Mouse (Mus musculus): ENCODE measurements around the gene Zfp991.
"Not testable (repeated sequence)": the region's sequence is repeated elsewhere in the genome, so short reads cannot be mapped to it uniquely, and the experiment has no call there.

The Zfp991 gene

DNA sequence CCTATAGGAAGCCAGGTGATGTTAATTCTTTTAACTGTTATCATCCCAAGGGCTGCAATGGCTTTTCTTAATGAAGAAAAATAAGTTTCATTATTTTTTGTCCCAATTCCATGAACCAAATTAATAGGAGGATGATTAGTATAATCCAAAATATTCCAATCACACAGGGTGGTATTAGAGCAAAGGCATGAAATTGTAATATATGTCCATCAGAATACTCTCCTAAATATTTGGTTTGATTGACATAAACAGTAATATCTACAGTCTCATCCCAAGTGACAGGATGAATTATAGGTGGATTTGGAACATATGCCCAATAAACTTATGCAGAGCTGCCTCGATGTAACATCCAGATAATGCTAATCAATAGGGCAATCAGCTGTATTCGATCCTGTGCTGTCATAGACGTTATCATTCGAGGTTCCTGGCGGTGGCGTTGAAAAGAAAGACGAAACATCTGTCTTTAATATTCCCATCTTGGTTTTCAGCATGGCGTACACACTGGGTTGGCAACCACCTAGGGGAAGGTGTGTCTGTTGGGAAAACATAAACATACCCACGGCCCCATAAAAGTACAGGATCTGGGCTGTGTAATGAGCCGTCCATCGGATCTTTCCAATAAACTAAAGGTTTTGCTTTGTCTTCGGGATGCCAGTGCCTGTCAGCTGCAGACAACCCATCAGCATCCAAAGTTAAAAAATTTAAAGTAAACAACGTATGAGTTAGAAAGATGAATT, 50.3 kb downstream of the Zfp991 start:
- DNase-seq (ENCODE audit: low read depth, low spot score), result not testable (repeated sequence)

DNA sequence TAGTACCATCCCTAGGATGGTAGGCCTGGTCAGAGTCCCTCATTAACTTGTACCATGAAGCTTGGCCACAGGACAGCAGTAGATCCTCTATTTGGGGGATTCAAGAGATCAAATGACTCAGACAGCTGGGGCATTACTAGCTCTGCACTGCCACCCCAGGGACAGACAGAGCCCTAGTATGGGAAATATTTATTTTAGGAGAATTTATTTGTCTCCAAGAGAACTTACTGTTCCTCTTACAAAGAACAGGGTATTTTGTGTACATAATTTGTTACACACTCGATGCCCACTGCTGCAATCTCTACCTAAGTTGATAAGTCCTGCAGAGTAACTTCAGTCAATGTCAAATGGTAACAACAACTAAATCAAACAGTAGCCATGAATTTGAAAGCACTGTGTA, 55.0 kb downstream of the Zfp991 start:
- not testable (repeated sequence) for DNase-seq (ENCODE audit: low read depth, low spot score)

GRCm38 (mm10) chr4:147187283-147187965, 55.6 kb downstream of the Zfp991 start:
- not testable (repeated sequence) for DNase-seq (ENCODE audit: low read depth, low spot score)

DNA sequence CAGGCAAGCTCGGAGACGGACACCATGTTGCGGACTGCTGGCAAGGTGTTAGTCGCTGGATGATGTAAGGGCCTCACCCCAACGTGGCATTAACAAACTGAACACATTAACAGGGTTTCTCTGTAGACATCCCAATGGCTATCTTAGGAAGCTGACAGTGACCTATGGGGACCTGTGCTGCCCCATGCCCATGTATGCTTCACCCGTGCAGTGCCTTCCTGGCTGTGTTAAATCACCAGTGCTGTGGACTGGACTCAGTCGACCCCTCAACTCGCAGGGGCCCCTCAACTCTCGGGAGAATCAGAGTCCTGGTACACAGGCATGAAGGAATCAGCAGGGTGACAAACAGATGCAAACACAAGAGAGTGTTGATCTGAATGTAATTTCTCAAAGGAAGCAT, 63.3 kb downstream of the Zfp991 start:
- not testable (repeated sequence) for DNase-seq (ENCODE audit: low read depth, low spot score)

GRCm38 (mm10) chr4:147197210-147197609, 65.4 kb downstream of the Zfp991 start:
- DNase-seq (ENCODE audit: low read depth, low spot score), result not testable (repeated sequence)

GRCm38 (mm10) chr4:147199055-147199750, 67.4 kb downstream of the Zfp991 start:
- DNase-seq (ENCODE audit: low read depth, low spot score), result not testable (repeated sequence)

GRCm38 (mm10) chr4:147201920-147202660, 70.3 kb downstream of the Zfp991 start:
- DNase-seq (ENCODE audit: low read depth, low spot score), result not testable (repeated sequence)

GRCm38 (mm10) chr4:147212182-147212928, 80.5 kb downstream of the Zfp991 start:
- DNase-seq (ENCODE audit: low read depth, low spot score), result not testable (repeated sequence)

DNA sequence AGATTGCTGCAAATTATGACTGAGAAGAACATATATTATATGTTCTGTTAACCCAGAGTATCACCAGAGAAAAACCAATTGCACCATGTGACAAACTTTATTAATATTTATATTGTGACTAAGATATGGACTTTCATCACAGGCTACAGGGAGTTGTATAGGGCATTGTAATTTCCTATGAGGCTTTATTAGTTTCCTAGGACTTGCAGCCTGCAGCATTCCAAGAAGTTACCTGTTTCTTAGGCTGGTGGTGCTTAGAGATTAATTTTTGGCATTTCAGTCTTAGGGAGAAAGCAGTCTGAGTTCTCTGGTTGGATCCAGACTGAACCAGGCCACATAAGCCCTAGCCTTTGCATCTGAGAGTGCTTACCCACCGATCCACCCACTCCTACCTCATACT, 82.4 kb downstream of the Zfp991 start:
- not testable (repeated sequence) for DNase-seq (ENCODE audit: low read depth, low spot score)

- not testable (repeated sequence) for DNase-seq (ENCODE audit: low read depth, low spot score)
Observed at GRCm38 (mm10) chr4:147217676-147218075, 85.8 kb downstream of the Zfp991 start.

DNA sequence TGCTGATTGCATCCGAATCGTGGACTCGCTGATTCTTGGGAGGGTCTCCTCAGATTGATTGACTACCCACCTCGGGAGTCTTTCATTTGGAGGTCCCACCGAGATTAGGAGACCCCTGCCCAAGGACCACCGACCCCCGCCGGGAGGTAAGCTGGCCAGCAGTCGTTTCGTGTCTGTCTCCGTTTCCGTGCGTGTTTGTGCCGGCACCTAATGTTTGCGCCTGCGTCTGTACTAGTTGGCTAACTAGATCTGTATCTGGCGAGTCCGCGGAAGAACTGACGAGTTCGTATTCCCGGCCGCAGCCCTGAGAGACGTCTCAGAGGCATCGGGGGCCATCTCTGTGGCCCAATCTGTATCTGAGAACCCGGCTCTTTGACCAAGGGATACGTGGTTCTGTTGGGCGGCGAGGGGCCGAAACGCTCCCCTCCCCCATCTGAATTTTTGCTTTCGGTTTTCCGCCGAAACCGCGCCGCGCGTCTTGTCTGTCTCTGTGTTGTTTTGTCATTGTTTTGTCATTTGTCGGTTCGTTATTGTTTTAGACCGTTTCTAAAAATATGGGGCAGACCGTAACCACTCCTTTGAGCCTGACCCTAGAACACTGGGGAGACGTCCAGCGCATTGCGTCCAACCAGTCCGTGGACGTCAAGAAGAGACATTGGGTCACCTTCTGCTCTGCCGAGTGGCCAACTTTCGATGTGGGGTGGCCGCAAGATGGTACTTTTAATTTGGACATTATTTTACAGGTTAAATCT, 87.7 kb downstream of the Zfp991 start:
- not testable (repeated sequence) for DNase-seq (ENCODE audit: low read depth, low spot score)

DNA sequence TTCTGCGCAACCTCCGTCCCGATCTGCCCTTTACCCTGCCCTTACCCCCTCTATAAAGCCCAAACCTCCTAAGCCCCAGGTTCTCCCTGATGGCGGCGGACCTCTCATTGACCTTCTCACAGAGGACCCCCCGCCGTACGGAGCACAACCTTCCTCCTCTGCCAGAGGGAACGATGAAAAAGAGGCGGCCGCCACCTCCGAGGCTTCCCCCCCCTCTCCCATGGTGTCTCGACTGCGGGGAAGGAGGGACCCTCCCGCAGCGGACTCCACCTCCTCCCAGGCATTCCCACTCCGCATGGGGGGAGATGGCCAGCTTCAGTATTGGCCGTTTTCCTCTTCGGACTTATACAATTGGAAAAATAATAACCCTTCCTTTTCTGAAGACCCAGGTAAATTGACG, 88.4 kb downstream of the Zfp991 start:
- DNase-seq (ENCODE audit: low read depth, low spot score), result not testable (repeated sequence)

DNA sequence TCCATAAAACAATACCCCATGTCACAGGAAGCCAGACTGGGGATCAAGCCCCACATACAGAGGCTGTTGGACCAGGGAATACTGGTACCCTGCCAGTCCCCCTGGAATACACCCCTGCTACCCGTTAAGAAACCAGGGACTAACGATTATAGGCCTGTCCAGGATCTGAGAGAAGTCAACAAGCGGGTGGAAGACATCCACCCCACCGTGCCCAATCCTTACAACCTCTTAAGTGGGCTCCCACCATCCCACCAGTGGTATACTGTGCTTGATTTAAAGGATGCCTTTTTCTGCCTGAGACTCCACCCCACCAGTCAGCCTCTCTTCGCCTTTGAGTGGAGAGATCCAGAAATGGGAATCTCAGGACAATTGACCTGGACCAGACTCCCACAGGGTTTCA, 90.2 kb downstream of the Zfp991 start:
- not testable (repeated sequence) for DNase-seq (ENCODE audit: low read depth, low spot score)

DNA sequence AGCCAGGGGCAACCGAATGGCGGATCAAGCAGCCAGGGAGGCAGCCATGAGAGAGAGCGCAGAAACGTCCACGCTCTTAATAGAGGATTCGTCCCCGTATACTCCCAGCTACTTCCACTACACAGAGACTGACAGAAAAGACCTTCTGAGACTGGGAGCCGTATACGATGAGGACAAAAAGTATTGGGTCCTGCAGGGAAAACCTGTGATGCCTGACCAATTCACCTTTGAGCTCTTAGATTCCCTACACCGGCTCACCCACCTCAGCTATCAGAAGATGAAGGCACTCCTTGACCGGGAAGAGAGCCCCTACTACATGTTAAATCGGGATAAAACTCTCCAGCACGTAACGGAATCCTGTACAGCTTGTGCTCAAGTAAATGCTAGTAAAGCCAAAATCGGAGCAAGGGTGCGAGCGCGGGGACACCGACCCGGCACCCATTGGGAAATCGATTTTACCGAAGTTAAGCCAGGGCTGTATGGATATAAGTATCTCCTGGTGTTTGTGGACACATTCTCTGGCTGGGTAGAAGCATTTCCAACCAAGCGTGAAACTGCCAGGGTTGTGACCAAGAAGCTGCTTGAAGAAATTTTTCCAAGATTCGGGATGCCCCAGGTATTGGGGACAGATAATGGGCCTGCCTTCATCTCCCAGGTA, 92.1 kb downstream of the Zfp991 start:
- not testable (repeated sequence) for DNase-seq (ENCODE audit: low read depth, low spot score)

DNA sequence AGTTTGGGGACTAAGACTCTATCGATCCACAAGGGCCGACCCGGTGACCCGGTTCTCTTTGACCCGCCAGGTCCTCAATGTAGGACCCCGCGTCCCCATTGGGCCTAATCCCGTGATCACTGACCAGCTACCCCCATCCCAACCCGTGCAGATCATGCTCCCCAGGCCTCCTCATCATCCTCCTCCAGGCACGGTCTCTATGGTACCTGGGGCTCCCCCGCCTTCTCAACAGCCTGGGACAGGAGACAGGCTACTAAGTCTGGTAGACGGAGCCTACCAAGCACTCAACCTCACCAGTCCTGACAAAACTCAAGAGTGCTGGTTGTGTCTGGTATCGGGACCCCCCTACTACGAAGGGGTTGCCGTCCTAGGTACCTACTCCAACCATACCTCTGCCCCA, 93.8 kb downstream of the Zfp991 start:
- not testable (repeated sequence) for DNase-seq (ENCODE audit: low read depth, low spot score)

GRCm38 (mm10) chr4:147230026-147230425, 98.2 kb downstream of the Zfp991 start:
- DNase-seq (ENCODE audit: low read depth, low spot score), result not testable (repeated sequence)
